25 mouse cellular contexts compared by ENCODE assay signal in genomic region chr12:100381941-100382340, GRCm38 (mm10).
"Had no signal": no experiment of that assay in that cellular context is flagged by ENCODE, and none has a peak within 500 bp of the region (broad histone marks: within the 10 kb centered on the region; RNA-seq: fewer than 3 reads in every experiment).

No protein-coding gene starts in this region.

- H3K4me3 ChIP-seq: heart, adult 2 months; heart, embryonic 13.5 days; heart, embryonic 15.5 days; hindbrain, embryonic 13.5 days; hindbrain, embryonic 15.5 days; kidney, embryonic 15.5 days; limb, embryonic 13.5 days; limb, embryonic 15.5 days; liver, embryonic 12.5 days had no signal

- H3K27ac ChIP-seq: heart, adult 2 months; heart, embryonic 13.5 days; heart, embryonic 15.5 days; hindbrain, embryonic 13.5 days; hindbrain, embryonic 15.5 days; hindbrain, postnatal 0 days; kidney, embryonic 15.5 days; kidney, postnatal 0 days; limb, embryonic 13.5 days; limb, embryonic 15.5 days; liver, embryonic 12.5 days; liver, embryonic 14.5 days had no signal

- ATAC-seq: hindbrain, postnatal 0 days; intestine, embryonic 16.5 days; liver, embryonic 12.5 days had no signal

- DNase-seq: gastrocnemius, postnatal 14 days; gastrocnemius, postnatal 36 days; heart, adult 11 months; heart, adult 2 months; heart, postnatal 14 days; heart, postnatal 36 days; kidney, adult 11 months; kidney, adult 2 months; kidney, adult 9 months; kidney, postnatal 14 days; kidney, postnatal 36 days; layer of hippocampus, adult 9-11 months; layer of hippocampus, postnatal 36 days had no signal
